Mouse (Mus musculus) G1E (cell line): ENCODE measurements around the gene Rsph1.

ENCODE experiments used
- CTCF ChIP-seq: IDR thresholded peaks from 2 replicates; pipeline ENCODE4 v1.5.1; 2012; ENCODE audit warnings: low read depth, low read length, inconsistent platforms, mixed read lengths
- GATA1 ChIP-seq: IDR thresholded peaks from 2 replicates; pipeline ENCODE4 v1.6.1; 2012; ENCODE audit warnings: borderline replicate concordance, low read length, inconsistent platforms, mixed read lengths
- POLR2AphosphoS5 ChIP-seq: IDR thresholded peaks from 2 replicates; pipeline ENCODE4 v1.6.1; 2012; ENCODE audit warnings: low read depth, low read length, inconsistent platforms; ENCODE audit not compliant: insufficient replicate concordance

DNA sequence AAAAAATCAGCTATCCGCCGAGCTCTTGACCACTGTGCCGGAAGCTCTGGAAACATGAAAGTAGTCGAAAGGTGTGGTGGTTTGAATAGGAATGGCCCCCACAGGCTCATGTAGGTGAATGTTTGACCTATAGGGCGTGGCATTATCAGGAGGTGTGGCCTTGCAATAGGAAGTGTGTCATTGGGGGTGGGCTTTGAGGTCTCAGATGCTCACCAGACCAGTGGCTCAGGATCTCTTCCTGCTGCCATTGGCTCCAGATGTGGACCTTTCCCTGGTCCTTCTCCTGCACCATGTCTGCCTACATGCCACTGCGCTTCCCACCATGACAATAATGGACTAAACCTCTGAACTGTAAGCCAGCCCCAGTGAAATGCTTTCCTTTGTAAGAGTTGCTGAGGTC lies 65.3 kb downstream of the Rsph1 start:
- no peak for TF ChIP-seq CTCF
- TF ChIP-seq POLR2AphosphoS5 = no peak
- TF ChIP-seq GATA1 = no peak
